Mouse (Mus musculus) Patski (cell line): ENCODE results near the gene Eea1. TPM values are rescaled to one million over a fixed set of nuclear protein-coding genes. Genes with fewer than 3 reads are reported as not detected.

ENCODE experiments used
- ATAC-seq: fragments of 100-300 bp; one replicate; pipeline ENCODE4 v1.8.0; 2021
- CTCF ChIA-PET: fragments of 350-600 bp; sonication (Branson Sonifier 250); formaldehyde crosslinking; loops from one replicate; lab custom pipeline; 2022; ENCODE audit warnings: inconsistent platforms; lab: Charles Lee
- POLR2A ChIA-PET: fragments of 350-600 bp; sonication (Branson Sonifier 250); formaldehyde crosslinking; loops from one replicate; lab custom pipeline; 2022; ENCODE audit warnings: antibody characterized with exemption, inconsistent platforms; lab: Charles Lee
- DNase-seq: peaks from one replicate; pipeline ENCODE4 v3.0.0-alpha.2; 2011; ENCODE audit warnings: low read depth, low spot score
- H3K27me3 ChIP-seq: fragments of 371-371 bp; one replicate; pipeline ENCODE4 v1.5.1; 2021
- CTCF ChIP-seq: fragments of 100-300 bp; IDR thresholded peaks from one replicate; pipeline ENCODE4 v1.5.1; 2021
- in situ Hi-C: fragments of 300-500 bp; cut with MboI; formaldehyde crosslinking; loops from 3 replicates; pipeline ENCODE4 v1.11.1; 2018; ENCODE audit warnings: low pct_unique_long_range_greater_than_20kb, mixed read lengths
- polyA plus RNA-seq: library from polyadenylated mRNA; unstranded; gene quantifications from one replicate; pipeline ENCODE4 v1.2.3, GENCODE M21; 2021

Eea1 gene
- polyA plus RNA-seq, 1 experiment from 2014 or later = 20.2 TPM

DNA sequence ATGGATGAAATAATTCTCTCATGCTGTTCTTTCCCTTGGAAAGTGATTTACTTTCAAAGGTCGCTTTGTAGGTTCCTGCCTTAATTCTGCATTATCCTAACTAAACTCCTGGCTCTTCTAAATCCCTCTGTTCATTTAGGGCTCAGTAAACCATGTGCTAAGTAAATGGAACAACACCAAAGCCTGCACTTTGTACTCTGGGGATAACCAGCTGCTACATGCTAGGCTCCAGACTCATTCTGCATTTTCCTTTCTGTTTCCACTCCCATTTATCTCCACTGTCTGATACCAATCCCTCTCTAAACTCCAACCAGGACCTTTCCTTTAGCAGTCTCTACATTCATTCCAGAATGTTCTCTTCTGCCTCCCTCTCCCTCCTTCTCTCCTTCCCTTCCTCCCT lies 149.3 kb downstream of the Eea1 start:
- in situ Hi-C loops = no loop called here
- ChIA-PET POLR2A (interaction anchor here (0.5 kb wide), 1 partner anchor 201 kb away, joined by 3 read pairs; no protein-coding TSS in a partner anchor), CTCF (interaction anchor here (0.9 kb wide), 1 partner anchor 9 kb away, joined by 3 read pairs; no protein-coding TSS in a partner anchor)
- no peak for DNase-seq
- ATAC-seq = no peak
- H3K27me3 ChIP-seq = peaks cover 8% of the 10 kb centered on the region
- TF ChIP-seq CTCF = no peak

DNA sequence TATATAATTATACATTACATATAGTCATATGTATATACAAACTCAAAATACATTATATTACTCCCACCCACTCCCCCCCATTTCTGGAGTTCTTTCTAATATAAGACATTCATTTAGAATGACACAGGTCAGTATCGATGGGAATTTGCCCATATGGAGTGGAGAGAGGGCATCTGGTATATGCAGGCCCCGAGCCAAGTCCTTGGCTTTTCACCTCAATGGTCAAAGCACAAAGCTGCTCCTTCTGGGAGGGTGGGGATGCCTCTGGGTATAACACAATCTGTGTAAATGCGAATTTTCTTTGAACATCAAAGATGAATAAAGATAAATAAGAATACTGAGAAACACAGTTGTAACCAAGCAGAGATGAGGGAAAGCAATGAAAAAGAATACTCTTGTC lies 149.9 kb downstream of the Eea1 start:
- no peak for TF ChIP-seq CTCF
- no peak for ATAC-seq
- CTCF ChIA-PET = no interaction called here
- POLR2A ChIA-PET = no interaction called here
- in situ Hi-C loops = no loop called here
- peaks cover 8% of the 10 kb centered on the region for H3K27me3 ChIP-seq
- DNase-seq = no peak

DNA sequence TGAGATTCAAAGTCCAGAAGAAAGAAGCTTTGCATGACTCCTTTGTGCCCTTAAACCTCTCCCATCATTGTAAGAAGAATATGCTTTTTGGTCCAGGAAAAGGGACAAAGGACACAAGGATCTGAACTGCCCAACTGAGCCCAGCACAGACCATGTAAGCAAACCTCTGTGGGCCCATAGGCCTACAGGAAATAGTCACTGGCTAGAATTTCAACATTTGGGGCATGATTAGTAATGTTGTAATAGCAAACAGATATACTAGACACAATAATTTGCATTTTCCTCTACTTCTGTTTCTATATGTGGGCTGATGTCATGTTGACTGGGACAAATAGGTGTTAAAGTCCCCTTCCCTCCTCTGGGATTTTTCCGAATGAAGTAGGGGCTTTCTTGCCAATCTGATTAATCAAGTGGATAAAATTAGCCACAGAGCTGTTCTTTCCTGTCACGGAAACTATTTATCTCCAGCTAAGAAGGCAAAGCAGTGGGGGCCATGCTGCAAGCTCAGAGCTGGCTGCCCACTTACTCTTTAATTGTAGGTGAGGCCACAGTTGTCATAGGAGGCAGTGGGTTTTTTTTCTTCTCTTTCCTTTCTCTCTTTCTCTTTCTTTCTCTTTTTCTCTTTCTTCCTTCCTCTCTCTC lies 153.6 kb downstream of the Eea1 start:
- ChIA-PET POLR2A (no interaction called here), CTCF (interaction anchor here (0.9 to 2.5 kb wide), 3 partner anchors 8 to 30 kb away, joined by 4 to 9 read pairs (median 5); no protein-coding TSS in a partner anchor)
- in situ Hi-C loops = no loop called here
- TF ChIP-seq CTCF = no peak
- no peaks in the 10 kb centered on the region for H3K27me3 ChIP-seq
- ATAC-seq (no peak), DNase-seq (no peak)

DNA sequence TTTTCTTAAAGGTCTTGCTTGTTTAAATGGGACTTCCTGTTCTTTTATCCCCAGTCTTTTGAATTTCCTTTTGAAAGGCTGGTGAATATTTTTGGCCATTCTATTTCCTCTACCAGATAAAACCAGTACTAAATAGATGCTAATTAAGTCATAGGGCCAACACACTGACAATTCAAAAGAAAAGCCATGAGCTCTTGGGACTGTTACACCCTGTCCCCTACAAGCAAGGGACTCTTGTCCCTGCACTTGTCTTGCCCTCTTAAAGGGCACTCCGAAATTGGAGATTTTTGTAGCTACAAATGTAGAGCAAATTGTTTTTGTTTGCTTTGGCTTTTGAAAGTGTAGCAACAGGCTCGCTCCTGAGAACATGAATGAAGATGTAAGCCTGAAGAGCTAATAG lies 154.1 kb downstream of the Eea1 start:
- no peaks in the 10 kb centered on the region for H3K27me3 ChIP-seq
- no peak for DNase-seq
- ChIA-PET POLR2A (no interaction called here), CTCF (interaction anchor here (0.9 to 2.5 kb wide), 3 partner anchors 8 to 30 kb away, joined by 4 to 9 read pairs (median 5); no protein-coding TSS in a partner anchor)
- no peak for TF ChIP-seq CTCF
- in situ Hi-C loops = no loop called here
- ATAC-seq = no peak

Other genes with a start within 250 kb of the Eea1 start
- not detected for gene Gm33543, start 97.7 kb upstream of the Eea1 start, polyA plus RNA-seq
- not detected for gene Gm5426, start 196.0 kb downstream of the Eea1 start, polyA plus RNA-seq